Mouse (Mus musculus) effector memory CD4-positive, alpha-beta T cell, adult 5 months (primary cell): ENCODE measurements around the gene Rnf182. TPM values are rescaled to one million over a fixed set of nuclear protein-coding genes. Genes with fewer than 3 reads are reported as not detected.

ENCODE experiments used
- polyA plus RNA-seq: library from polyadenylated mRNA; unstranded; fragments of 100-300 nt; shearing (Covaris generic); gene quantifications from one replicate; pipeline ENCODE4 v1.2.1, GENCODE M21; 2017

The Rnf182 gene
- polyA plus RNA-seq, result not detected

DNA sequence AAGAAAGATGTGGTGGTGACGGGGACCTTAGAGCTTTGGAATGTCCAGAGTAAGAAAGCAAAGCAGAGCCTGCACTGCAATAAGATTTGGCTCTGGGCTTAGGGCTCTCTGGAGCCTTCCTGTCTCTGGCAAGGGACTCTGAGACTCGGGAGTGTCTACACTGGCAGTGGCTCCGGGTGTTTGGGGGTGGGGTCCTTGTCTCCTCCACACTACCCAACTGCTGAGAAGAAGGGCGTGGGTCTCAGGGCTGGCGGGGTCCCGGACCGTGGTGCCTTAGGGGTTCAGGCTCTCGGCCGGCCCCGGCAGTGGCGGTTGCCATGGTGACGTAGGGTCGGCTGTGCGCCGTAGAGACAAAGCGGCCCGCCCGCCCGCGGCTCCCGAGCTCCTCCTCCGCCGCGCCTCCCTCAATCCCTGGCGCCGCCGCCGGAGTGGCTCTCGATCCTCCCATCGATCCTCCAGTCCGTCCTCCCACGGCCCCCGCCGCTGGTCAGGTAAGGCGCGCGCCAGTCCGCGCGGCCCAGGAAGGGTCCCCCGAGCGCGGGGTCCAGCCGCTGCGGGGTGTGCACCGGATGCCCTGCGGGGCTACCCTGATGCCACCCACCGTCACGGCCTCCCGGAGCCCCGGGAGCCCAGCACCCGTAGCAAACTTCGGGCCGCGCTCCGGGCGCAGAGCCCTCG lies at the start of gene Rnf182:
Gene Rnf182, plus strand, starts transcription at position 134 of the 678 bp plus-strand sequence.

Other genes starting within 250 kb of the Rnf182 start
- gene Nol7, start 217.3 kb upstream of the Rnf182 start, polyA plus RNA-seq, result 152 TPM
- 166 TPM for gene Ranbp9, start 134.4 kb upstream of the Rnf182 start, polyA plus RNA-seq
- 39.4 TPM for gene Mcur1, start 55.5 kb upstream of the Rnf182 start, polyA plus RNA-seq
- 63.7 TPM for gene Cd83, start 169.1 kb downstream of the Rnf182 start, polyA plus RNA-seq